Mouse (Mus musculus) gonadal fat pad, adult 2 months (tissue): Measurements from ENCODE around the gene Gm1527. TPM values are rescaled to one million over a fixed set of nuclear protein-coding genes. Genes with fewer than 3 reads are reported as not detected.
"Not testable (repeated sequence)": the region's sequence is repeated elsewhere in the genome, so short reads cannot be mapped to it uniquely, and the experiment has no call there.

ENCODE experiments used
- DNase-seq: peaks from one replicate; pipeline ENCODE4 v3.0.0-alpha.2; 2012; ENCODE audit warnings: low read depth
- polyA plus RNA-seq: library from polyadenylated mRNA; depleted of rRNA; stranded (reverse); fragments of >200 nt; gene quantifications from 2 replicates; pipeline ENCODE4 v1.2.3, GENCODE M21; 2012; rRNA removed

Gm1527 gene
- not detected in 2 replicates for polyA plus RNA-seq

- DNase-seq = no peak
These were observed at the start of gene Gm1527 for GRCm38 (mm10) chr3:28892317-28892716. Gm1527 (plus strand) TSS chr3:28892617.

GRCm38 (mm10) chr3:28843231-28843630 lies 49.2 kb upstream of the Gm1527 start:
- DNase-seq = no peak

DNA sequence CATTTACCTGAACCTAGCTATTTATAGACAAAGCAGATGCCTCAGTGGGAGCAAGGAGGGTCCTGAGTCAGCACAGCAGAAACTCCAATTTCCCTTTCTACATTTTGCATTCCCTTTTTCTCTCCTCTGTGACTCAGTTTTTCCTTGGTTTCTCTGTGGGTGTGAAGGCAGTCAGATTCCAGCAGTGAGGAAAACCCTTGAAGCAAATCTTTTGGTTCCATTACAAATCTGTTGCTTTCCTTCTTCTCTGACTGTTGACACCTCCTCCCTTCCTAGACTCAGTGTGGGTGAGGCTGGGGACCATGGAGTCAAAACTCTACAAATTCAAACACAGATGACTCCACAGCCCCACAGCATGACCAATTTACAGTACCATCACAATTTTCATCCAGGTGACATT lies 45.3 kb upstream of the Gm1527 start:
- no peak for DNase-seq

DNA sequence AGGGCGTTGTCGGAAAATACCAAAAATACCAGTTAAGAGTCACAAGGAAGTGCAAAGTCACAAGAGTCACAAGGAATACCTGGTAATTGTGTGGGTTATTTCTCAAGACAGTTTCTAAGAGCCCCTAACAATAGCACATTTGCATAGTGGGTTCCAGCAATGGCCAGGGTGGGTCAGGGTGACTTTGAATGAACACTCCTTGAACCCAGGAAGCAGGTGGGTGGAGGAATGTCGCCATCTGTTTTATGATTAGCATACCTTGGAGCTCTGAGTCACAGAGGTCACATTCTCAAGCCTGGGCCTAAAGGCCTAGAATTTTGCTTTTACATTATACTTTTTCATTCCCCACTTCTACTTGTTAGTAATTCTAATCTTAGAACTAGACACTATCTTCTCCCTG lies 40.2 kb upstream of the Gm1527 start:
- DNase-seq = not testable (repeated sequence)

DNA sequence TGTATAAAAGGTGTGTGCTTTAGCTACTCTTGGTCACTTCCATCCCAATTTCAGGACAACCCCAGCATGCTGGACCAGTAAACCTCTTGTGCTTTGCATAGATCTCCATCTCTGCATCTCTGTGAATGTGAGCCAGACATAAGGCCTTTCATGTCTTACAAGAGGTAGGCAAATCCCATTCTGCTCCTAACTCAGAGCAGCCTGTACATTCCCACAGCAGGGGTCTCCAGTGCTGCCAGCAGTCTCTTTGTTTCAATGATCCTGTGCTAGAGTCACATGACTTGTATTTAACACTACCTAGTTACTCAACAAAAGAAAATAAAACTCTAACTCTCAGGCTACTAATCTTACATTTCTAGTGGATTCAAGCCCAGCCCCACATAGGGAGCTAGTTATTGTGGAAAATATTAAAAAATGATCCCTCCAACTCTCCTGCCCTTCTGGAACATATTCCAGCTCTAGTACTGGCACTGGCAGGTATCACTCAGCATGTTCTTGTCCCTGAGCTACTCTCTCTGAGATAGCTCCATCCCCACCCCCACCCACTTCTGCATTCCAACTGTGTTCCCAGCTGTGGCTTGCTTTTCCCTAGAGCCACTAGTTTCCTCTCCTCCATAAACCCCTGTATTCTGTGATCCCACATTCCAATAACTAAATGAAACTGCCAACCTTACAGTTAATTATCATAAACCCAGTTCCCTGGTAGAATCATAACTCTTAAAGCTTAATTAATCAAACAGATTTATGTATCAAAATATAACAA lies 32.6 kb upstream of the Gm1527 start:
- not testable (repeated sequence) for DNase-seq

- not testable (repeated sequence) for DNase-seq
These were observed 4.5 kb downstream of the Gm1527 start for GRCm38 (mm10) chr3:28896966-28897365.

GRCm38 (mm10) chr3:28965931-28966330 lies 73.5 kb downstream of the Gm1527 start:
- no peak for DNase-seq

DNA sequence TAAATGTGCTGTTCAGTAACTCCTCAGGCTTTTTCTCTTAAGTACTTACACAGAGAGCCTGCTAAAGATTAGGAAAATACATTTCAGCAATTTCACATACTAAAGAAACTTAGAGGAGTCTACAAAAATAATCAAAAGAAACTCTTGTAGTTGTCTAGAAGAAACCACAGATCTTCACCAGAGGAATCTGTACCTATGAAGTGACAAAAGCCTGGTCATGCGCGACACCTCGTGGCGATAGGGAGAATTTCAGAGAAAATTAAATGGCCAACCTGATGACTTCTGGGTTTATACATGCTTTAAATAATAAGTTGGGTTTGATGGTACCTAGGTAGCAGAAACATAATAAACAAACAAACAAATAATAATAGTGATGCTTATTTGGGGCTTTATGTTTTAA lies 76.4 kb downstream of the Gm1527 start:
- no peak for DNase-seq

Other genes starting within 250 kb of the Gm1527 start
- 0.42 and 1.0 TPM in 2 replicates for gene Slc2a2, start 194.7 kb upstream of the Gm1527 start, polyA plus RNA-seq
- gene Eif5a2, start 111.3 kb upstream of the Gm1527 start, polyA plus RNA-seq = 0.91 and 1.1 TPM in 2 replicates
- gene Rpl22l1, start 87.2 kb upstream of the Gm1527 start, polyA plus RNA-seq = 7.9 and 9.6 TPM in 2 replicates
- 0.18 and 0.59 TPM in 2 replicates for gene Egfem1, start 189.4 kb downstream of the Gm1527 start, polyA plus RNA-seq